Mouse (Mus musculus): ENCODE data around the gene Oprd1.

- TF ChIP-seq MYC (IDR thresholded peaks at IDR 0.05; ENCODE audit: low read depth, low read length) (no peak), CTCF (IDR thresholded peaks at IDR 0.05 in 2 of 3, conservative IDR thresholded peaks at IDR 0.05 in 1 of 3; ENCODE audit: control insufficient read depth in 1 of 3, insufficient read depth in 1 of 3, low read depth in 2 of 3, low read length in 3 of 3, poor library complexity in 1 of 3, severe bottlenecking in 1 of 3) (no peak), E2F4 (IDR thresholded peaks at IDR 0.05; ENCODE audit: borderline replicate concordance, low read depth, low read length) (no peak), TCF12 (IDR thresholded peaks at IDR 0.05; ENCODE audit: low read depth, low read length) (no peak), EP300 (IDR thresholded peaks at IDR 0.05; ENCODE audit: low read depth in 1 of 2, low read length in 2 of 2) (no peak), POLR2A (IDR thresholded peaks at IDR 0.05; ENCODE audit: control insufficient read depth in 1 of 2, insufficient read depth in 1 of 2, low read depth in 1 of 2, low read length in 2 of 2, poor library complexity in 1 of 2) (no peak), NRF1 (IDR thresholded peaks at IDR 0.05; ENCODE audit: insufficient read depth, low read depth, low read length, poor library complexity, severe bottlenecking) (no peak), MAFK (IDR thresholded peaks at IDR 0.05; ENCODE audit: borderline replicate concordance, low read depth, low read length) (no peak), CHD1 (IDR thresholded peaks at IDR 0.05; ENCODE audit: low read depth, low read length) (no peak)
Observed at GRCm38 (mm10) chr4:132165691-132166090, 21.4 kb upstream of the Oprd1 start.
